Mouse (Mus musculus) heart, postnatal 0 days (tissue): ENCODE measurements around the gene Harbi1.

Source experiments
- CTCF ChIP-seq: IDR thresholded peaks from 2 replicates; pipeline ENCODE4 v1.5.1; 2016; ENCODE audit warnings: antibody characterized with exemption, control low read depth, low read depth
- EP300 ChIP-seq: IDR thresholded peaks from 2 replicates; pipeline ENCODE4 v1.6.1; 2016; ENCODE audit warnings: antibody characterized with exemption, low read depth

GRCm38 (mm10) chr2:91729971-91730821 lies 19.5 kb downstream of the Harbi1 start, which contains the start of gene Ambra1:
- TF ChIP-seq CTCF: peak; percentile 36
- TF ChIP-seq EP300: no peak
